Mouse (Mus musculus) cerebellum, postnatal 36 days (tissue): ENCODE data around the gene Rbpms2.
A peak's percentile ranks its signal among the peaks of the same experiment; 100 is the strongest.

Experiments used
- DNase-seq, 2 experiments: peaks; one replicate each; pipeline ENCODE4 v3.0.0; 2021 to 2022; ENCODE audit warnings: mixed read lengths in 2 of 2

Rbpms2 gene

DNA sequence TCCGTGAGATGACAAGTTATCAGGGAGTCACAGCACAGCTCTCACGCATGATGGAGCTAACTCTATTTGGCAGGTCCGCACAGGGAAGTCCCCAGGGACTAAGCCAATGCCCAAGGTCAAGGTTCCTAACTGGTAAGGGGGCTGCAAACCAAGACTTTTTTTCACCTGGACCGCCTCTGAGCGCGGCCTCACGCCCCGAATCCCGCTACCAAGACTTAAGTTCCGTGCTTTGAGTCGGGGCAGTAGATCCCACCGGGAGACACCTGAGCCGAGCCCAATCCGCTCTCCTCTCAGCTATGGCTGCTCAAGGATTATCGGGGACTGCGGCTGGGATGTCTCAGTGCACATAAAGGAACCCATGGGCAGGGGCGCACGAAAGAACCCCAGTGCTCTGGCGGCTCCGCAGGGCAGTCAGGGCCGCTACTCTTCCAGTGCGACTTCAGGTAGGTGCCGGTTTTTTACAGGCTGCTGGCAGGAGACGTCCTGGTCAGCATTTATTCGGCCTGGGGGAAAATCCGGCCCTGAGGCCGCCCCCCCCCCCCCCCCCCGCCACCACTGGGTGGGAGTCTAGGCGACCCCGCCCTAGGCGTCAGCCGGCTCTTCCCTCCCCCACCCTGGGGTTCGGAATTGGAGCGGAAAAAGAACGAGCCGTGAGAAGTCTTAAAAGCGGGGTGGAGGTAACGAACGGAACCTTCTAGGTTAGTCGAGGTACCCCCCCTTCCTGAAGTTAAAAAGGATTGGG is at the start of gene Rbpms2:
Gene Rbpms2, plus strand, starts transcription at position 624 of the 742 bp plus-strand sequence.
- DNase-seq, result no peak

DNA sequence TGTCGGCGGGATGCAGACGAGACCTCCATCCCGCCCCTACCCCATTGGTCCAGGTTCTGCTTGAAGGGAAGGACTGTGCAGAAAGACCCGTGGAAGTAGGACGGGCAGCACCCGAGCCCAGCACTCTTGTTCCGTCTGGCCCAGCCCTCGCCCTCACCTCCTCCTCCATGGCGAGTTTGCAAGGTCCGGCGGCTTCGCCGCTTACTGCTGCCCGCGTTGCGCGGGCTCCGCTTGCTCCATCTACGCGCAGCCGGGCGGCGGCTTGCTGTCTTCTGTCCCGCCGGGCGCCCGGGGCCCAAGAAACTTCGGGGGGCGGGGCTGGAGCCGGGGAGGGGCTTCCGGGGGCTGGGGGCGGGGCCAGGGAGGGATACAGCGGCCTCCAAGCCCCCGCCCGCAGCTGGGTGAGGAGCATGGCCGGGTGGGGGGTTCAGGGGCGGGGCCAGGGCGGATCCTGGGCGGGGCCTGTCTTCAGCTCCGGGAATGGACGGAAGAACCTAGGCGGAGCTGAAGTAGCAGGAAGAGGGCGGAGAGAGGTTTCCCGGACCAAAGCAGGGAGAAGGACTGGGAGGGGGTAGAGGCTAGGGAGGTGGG is 49.6 kb upstream of the Rbpms2 start, which contains the start of gene Plekho2:
Gene Plekho2, minus strand, starts transcription at position 260 of the 591 bp plus-strand sequence.
- peak; percentile 57 to 74 for DNase-seq

DNA sequence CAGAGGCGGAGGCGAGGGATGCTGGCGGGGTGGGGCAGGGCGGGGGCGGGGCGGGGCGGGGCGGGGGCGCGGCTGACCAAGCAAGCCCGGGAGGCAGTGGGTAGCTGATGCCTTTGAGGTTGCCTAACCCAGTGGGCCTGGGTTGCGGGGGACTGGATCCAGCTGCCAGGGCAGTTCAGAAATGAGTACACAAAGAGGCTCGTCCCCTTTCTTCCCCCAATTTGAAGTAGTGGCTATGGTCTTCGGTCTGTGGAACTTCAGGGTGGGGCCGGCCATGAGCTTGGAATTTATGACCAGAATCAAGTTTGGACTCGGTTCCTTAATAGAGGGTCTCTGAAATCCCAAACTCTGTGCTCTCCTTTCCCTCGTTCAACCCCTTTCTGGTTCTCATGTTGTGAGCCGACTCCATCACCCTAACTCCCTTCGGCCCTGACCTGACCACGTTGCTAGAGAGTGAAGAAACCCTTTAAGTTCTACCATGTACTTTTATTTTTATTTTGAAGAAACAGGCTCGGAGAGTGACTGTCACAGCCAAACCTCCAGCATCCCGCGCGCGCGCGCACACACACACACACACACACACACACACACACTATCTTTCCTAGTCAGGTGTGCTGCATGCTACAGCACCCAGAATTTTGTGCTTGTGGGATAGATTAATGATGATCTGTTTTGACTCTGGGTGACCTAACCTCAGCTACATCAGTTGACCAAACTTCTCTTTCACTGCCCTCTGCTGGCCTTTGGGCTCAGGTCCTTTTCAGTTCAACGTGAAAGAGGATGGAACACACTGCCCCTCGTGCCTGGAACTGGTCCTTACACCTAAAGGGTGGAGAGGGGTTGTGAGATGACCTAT is 48.8 kb upstream of the Rbpms2 start:
- peak; percentile 76 to 81 for DNase-seq

DNA sequence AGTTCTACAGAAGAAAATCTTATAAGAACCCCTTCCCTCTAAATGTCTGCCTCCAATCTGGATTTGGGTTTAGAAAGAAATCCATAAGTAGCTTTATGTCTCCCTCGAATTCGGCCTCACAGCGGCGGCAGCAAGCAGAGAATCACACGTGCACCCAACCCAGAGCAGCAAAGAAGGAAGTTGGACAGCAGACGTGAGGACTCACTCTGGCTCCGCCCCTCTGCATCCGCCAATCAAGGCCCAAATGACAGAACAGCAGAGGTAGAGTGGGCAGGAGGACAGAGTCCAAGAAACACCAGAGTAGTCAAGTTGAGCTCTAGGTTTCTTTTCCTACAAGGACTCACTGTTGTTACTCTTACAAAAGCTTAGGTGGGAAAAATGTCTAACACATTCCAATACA is 46.4 kb upstream of the Rbpms2 start:
- DNase-seq, result no peak

DNA sequence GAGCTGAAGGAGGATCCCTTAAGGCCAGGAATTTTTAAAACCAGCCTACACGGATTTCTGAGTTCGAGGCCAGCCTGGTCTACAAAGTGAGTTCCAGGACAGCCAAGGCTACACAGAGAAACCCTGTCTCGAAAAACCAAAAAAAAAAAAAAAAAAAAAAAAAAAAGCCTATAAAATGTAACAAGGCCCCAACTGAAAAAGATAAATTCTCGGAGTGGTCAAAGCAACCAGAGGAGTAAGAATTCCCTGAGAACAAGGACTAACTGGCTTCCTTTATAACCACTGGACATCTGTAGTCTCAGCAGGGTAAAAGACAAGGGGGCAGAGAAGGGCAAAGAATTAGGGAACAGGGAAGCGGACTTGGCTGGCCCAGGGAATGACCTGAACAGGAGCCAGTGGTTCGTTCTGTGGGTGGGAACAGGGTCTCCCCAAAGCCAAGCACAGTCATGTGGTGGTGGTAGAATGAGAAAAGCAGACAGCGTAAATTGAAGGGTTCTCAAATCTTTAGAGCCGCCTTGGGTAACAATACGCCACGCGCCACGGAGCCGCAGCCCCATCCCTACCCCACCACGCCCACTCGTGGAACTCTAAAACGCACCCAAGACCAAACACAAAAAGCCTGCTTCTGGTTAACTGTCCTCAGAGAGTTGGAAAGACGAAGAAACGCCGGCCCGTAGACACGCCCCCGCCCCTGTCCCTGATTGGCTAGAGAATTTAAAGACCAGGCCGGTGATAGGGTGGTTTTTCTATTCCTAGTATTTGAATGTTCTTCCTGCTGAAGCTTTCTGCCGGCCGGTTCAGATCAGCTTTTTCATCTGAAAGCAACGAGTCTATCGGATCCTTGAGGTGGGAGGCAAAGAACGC is 42.8 kb upstream of the Rbpms2 start, which contains the start of gene Pif1:
Gene Pif1, plus strand, starts transcription at position 755 of the 864 bp plus-strand sequence.
- DNase-seq, result peak; percentile 56 to 60

DNA sequence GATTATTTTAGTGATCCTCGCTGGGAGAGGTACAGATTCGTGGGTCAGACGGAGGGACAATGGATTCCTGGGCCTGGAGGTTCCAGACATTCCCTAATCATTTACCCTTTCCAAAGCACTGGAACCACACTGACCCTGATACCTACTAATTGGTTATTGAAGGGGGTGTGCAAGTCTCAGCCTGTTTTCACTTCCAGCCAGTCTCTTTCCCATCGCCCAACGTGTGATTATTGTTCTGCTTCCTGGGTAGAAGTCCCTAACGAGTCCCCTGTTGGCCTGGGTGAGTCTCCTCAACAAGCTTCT is 42.2 kb upstream of the Rbpms2 start:
- DNase-seq, result no peak

DNA sequence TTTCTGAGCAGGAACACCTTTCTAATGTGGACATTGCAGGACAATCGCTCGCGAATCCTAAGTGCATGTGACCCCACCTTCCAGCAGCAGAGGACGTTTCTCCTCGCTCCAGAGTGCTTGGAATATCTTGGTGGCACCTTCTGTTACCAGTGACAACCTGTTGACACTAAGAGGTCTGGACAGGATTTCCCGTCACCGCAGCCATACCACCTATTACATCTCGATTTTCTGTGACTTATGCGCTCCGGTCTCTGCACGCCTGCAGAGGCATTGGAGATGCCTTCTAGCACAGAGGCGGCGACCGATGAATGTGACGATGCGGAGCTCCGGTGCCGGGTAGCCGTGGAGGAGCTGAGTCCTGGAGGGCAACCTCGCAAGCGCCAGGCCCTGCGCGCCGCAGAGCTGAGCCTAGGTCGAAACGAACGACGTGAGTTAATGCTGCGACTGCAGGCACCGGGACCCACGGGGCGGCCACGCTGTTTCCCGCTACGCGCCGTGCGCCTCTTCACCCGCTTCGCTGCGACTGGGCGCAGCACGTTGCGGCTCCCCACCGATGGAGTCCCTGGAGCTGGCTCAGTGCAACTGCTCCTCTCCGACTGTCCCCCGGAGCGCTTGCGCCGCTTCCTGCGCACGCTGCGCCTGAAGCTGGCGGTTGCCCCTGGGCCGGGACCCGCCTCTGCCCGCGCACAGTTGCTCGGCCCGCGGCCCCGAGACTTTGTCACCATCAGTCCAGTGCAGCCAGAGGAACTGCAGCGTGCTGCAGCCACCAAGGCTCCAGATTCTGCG is 41.7 kb upstream of the Rbpms2 start:
- no peak for DNase-seq

DNA sequence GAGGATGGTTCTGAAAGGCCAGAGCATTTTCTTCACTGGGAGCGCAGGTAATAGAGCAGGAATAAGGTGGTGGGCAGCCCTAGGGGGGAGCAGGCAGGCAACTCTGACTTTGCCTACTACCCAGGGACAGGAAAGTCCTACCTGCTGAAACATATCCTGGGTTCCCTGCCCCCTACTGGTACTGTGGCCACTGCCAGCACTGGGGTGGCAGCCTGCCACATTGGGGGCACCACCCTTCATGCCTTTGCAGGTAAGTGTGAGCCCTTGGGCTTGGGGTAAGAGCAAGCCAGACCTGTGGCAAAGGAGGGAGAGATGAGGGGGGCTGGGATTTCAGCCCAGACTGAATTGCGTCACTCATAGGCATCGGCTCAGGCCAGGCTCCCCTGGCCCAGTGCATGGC is 40.4 kb upstream of the Rbpms2 start:
- no peak for DNase-seq

DNA sequence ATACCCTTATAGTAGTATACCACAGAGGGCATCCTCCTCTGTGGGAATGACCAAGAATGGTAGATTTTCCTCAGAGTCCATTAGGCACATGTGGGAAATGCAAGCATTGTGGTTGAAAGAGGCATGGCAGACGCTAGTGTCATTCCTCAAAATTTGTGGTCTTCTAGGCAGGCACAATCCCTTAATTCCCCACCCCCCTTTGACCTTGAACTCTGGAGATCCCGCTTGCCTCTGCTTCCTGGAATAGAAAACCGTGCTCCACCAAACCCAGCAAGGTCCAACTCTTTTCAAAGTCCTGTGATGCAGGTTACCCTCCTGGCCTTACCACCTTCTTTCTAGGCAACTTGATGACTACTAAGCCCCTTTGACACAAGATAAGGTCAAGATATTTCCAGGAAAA is 36.7 kb upstream of the Rbpms2 start:
- DNase-seq, result no peak

DNA sequence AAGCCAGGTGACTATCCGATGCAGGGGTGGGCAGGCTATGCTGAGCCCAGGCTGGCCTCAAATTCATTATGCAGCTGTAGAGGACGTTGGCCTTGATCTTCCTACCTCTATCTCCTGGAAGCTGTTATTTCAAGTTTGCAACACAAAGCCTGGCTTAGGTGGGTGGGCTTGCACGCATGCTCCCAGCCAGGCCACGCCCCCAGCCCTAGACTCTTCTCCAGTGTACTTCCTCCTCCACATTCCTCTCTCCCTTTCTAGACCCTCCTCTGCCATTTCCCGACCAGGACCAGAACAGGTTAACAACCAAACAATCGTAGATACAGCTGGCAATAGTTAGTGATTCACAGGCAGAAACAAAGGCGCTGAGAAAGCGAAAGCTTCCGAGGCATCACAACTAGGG is 35.9 kb upstream of the Rbpms2 start:
- DNase-seq, result no peak

DNA sequence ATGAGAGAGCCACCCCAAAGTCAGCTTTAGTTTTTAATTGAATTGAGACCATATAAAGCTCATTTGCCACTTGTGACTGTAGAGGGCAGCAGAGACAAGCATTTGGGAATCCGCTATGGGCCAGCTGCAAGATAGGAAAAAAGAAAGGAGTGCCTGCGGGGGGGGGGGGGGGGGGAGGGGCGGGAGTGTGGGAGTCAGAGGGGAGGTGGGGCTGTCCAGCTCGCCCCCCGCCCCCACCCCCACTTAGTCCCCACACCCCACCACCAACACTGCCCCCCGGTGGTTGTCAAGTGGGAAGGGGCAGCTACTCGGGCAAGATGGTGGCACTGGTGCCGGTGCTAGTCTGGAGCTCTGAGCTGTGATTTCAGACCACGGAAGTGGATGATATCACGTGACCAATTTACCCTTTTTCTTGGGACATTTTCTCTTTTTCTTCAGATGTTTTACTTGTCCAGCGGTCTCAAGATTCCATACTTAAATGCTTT is 30.6 kb upstream of the Rbpms2 start:
- DNase-seq, result peak; percentile 21 to 41

DNA sequence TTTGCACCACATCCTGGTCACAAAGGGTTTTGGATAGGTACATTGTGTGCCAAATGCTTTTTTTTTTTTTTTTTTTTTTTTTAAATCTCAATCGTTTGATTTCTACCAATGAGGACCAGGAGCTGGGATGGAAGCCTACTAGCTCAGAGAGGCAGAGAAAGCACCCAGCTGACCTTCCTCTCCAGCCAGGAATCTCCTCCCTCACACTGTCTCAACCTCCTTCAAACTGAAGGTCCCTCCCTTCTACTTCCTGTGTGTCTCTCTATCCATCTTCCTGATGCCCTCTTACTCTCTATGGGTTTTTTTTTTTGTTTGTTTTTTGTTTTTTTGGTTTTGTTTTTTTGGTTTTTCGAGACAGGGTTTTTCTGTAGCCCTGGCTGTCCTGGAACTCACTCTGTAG is 28.5 kb upstream of the Rbpms2 start:
- DNase-seq, result no peak

DNA sequence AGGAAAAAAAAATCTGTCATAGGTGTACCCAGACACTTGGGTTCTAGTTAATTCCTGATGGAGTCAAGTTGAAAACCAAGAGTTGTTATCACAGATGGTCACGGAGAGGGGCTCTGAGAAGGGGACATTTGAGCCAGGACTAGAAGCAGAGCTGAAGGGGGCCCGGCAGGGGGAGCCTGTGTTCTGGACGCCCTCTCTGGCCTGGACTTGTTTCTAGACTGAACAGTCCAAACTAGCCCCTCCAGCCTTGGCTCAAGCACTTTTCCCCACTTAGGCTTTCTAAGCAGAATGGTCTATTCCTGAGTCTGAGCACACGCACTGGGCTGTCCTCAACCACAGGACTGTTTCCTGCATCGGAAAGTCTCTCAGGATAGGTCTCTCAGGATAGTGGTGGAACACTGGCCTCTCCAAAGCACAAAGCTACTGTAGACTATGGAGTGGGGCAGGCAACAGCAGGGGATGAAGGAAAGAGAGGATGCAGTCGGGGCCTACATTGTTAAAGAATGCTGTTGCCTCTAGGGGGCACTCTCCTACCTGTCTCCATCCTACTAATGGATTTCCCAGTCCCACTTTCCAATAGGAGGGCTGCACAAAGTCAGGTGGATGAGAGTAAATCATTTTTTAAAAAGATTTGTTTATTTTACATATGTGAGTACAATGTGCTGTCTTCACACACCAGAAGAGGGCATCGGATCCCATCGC is 25.9 kb upstream of the Rbpms2 start:
- DNase-seq, result peak in 1 of 2 experiments; percentile 8

DNA sequence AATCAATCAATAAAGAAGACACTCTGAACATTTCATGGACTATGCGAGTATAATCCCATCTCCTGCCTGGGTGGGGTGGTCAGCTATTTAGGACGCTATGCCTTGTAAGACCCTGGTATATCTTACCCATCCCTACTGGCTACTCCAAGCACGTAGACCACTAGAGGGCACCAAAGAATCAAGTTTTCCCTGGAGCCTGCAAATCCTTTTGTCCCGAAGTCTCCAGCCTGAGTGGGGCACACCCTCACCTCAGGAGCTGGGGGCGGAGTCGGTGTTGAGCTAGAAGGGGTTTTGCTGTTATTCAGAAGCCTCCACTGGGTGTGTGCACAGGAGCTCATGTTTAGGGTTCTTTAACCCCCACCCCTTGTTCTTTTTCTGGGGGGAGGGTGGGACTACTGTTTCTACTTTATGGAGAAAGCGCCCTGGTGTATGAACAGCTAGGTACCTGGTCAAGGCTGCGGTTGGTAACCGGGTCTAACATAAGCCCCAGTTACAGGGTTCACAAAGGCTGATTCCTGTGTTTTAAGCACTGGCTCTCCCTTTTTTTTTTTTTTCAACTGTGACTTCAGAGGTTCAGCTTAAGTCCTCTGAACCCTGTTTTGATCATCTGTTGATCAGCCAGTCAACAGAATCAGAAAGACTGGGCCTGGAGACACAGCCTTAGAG is 23.8 kb upstream of the Rbpms2 start:
- peak; percentile 44 to 53 for DNase-seq

DNA sequence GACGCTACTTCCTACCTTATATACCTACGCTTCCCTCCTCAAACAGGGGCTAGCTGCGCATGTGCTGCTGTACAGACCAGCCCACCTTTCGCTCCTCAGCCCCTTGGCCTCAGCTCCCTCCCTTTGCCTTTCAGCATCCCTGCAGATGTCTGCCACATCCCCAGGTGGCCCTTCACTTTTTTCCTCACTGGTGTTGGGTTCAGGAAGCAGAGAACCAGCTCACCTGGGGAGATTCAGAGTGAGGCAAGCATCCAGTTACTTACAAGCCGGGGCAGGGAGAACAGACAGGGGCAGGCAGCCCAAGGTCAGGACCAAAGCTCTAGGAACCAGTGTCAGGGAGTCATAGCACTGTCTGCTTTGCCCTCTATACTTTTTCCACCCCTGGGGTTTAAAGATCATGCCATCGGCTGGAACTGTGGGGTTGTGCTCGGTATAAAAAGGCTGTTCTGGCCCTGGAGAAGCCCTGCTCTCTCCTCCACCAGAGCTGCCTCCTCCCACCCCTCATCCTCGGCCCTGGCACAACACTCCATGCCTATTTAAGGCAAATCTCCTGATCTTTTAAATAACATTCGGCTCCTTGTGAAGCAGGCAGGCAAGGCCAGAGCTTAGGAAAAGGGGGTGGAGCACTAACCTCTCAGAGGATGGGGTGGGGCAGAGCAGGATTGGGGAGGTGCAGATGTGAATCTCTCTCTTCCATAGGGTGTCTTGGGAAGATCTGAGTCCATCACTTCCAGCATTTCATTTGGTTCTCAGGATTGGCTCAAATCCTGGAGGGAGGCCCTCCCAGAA is 22.9 kb upstream of the Rbpms2 start:
- DNase-seq, result no peak

DNA sequence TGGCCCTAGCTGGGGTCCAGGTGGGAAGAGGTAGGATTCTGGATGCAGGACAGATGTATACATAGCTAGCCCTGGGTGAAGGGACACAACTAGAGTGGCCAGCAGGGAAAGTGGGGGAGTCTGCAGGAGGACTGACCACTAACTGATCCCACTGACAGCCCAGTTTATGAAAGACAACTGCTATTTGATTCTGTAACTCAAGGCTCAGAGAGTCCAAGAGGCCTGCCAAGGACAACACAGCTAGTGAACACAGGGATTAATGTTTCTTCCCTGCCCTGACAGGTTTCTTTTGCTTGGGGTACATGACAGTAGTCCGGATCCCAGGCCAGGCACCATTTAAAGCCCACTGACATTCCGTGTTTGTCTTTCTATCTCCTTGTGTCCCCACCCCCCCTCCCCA is 22.3 kb upstream of the Rbpms2 start:
- DNase-seq, result no peak

DNA sequence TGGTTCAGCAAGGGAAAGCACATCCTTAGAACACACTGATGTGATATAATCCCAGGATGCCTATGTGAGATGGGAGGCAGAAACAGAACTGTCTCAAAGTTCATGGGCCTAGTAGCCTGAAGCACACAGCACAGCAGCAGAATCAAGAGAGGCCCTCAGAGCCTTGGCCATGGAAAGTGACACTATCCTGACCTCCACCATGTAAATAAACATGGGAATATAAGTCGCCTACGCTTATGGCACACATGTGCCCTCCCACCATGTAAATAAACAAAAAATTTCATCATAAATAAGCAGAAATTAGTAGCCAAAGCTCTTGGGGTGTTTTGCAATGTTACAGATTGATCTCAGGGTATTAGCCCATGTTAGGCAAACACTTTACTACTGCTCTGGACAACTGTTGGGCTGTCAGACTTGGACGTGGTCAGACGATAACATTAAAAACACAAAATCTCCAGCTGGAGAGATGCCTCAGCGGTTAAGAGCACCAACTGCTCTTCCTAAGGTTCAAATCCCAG is 17.4 kb upstream of the Rbpms2 start:
- no peak for DNase-seq

DNA sequence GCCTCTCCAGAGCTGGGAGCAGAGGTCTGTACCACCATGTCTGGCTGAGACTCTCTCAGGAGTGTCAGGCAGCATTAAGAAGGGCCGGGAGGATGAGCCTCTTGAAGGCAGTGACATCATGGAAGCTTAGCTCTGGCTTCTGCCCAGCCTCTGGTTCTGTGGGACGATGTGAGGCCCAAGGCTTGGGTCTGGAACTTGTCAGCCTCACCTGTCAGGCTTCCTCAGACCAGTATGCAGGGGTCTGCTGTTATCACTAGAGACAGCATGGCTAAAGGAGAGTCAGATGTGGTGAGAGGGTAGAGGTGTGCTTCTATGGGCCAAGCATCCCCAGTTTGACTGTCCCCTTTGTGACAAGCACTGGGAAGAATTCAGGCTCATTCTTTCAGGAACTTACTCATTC is 16.4 kb upstream of the Rbpms2 start:
- DNase-seq, result no peak

DNA sequence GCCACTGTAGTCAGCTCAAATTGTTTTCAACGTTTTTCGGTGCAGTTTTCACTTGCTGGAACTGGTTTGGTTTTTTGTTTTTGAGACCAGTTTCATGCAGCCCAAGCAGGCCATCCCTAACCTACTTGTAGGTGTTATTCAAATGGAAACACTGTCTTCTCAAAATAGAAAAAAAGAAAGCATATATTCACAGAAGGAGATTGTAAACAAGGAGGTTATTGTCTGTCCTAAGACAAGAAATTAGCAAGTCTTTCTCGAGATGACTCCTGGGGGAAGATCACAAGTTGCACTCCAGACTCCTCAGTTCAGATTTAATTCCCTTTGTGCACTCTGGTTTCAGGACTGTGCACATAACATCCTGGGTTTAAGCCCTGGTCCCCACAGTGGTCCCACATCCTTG is 10.1 kb upstream of the Rbpms2 start:
- no peak for DNase-seq
